8 mouse cellular contexts compared by ENCODE assay signal in the genomic region with DNA sequence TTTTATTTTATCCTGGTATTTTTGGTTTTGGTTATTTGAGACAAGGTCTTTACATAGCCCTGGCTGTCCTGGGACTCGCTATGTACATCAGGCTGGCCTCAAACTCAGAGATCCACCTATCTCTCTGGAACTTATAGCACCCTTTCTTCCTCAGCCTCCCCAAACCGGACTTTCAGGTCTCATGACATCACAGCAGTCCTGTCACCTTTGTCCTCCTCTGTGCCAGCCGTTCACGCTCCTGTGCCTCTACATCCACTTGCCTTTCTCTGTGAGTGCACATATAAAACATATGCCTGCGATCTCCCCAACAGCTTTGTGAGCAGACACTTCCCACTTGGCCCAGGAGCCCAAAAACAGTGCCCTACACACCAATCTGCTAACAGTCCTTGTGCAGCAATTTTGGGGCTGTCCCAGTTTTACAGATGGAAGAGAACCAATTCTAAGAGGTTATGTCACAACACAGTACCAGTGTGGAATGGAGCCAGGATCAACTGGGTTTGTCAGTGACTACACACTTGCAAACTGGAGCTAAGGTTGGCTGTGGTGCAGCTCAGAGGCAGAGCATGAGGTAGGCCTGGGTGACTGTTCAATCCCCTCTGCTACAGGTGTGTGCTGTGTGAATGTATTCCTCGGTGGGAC. TPM values are rescaled to one million over a fixed set of nuclear protein-coding genes. Genes with fewer than 3 reads are reported as not detected.
DNase-seq lines count a peak whose midpoint lies in the region; ATAC-seq and TF ChIP-seq lines count a peak whose summit lies in the region.

No protein-coding gene starts in this region.

- WGBS in kidney, adult 2 months = 37% methylated on average over 6 of the region's 6 CpGs
- WGBS in hindbrain, embryonic 15.5 days = 82% methylated on average over 6 of the region's 6 CpGs
- WGBS in lung, embryonic 14.5 days = 57% methylated on average over 6 of the region's 6 CpGs

- no peak overlapping the region for H3K4me3 ChIP-seq in kidney, adult 2 months (ENCODE audit: insufficient read depth, low read depth, low read length)
- H3K4me3 ChIP-seq in hindbrain, embryonic 15.5 days = no peak overlapping the region
- no peak overlapping the region for H3K4me3 ChIP-seq in lung, embryonic 14.5 days (ENCODE audit: low read depth, low read length)

- H3K9me3 ChIP-seq in hindbrain, embryonic 15.5 days = no peaks in the 10 kb centered on the region
- H3K9me3 ChIP-seq in lung, embryonic 14.5 days (ENCODE audit: low read depth, low read length) = no peaks in the 10 kb centered on the region

- no peak overlapping the region for H3K4me2 ChIP-seq in hindbrain, embryonic 15.5 days
- peak overlapping the region; percentile 38; the same call in 1 of the 2 replicates for H3K4me2 ChIP-seq in lung, embryonic 14.5 days

- H3K27me3 ChIP-seq in kidney, adult 2 months (replicated peaks; ENCODE audit: control insufficient read depth, insufficient read depth, low read length) = no peaks in the 10 kb centered on the region
- H3K27me3 ChIP-seq in hindbrain, embryonic 15.5 days = no peaks in the 10 kb centered on the region
- no peaks in the 10 kb centered on the region for H3K27me3 ChIP-seq in lung, embryonic 14.5 days (ENCODE audit: insufficient read depth, low read length)

- TF ChIP-seq POLR2A in kidney, adult 2 months (IDR thresholded peaks at IDR 0.05; ENCODE audit: low read depth, low read length) = no peak

- peak overlapping the region; percentile 55 for H3K27ac ChIP-seq in kidney, adult 2 months (ENCODE audit: insufficient read depth, low read depth, low read length)
- peak overlapping the region; percentile 36; the same call in 1 of the 2 replicates for H3K27ac ChIP-seq in hindbrain, embryonic 15.5 days (replicated peaks)
- H3K27ac ChIP-seq in lung, embryonic 14.5 days (ENCODE audit: low read depth) = peak overlapping the region; percentile 97

- no peaks in the 10 kb centered on the region for H3K36me3 ChIP-seq in kidney, adult 2 months (ENCODE audit: control insufficient read depth, insufficient read depth, low read length)
- no peaks in the 10 kb centered on the region for H3K36me3 ChIP-seq in hindbrain, embryonic 15.5 days
- H3K36me3 ChIP-seq in lung, embryonic 14.5 days (ENCODE audit: insufficient read depth) = peaks cover 17% of the 10 kb centered on the region

- H3K4me1 ChIP-seq in kidney, adult 2 months (ENCODE audit: control insufficient read depth, insufficient read depth, low read length) = peaks cover 52% of the 10 kb centered on the region
- peaks cover 48% of the 10 kb centered on the region for H3K4me1 ChIP-seq in hindbrain, embryonic 15.5 days (replicated peaks)
- peaks cover 36% of the 10 kb centered on the region for H3K4me1 ChIP-seq in lung, embryonic 14.5 days (ENCODE audit: insufficient read depth)

- TF ChIP-seq CTCF in kidney, adult 2 months (conservative IDR thresholded peaks at IDR 0.05; ENCODE audit: insufficient read depth, insufficient read length, low read depth, low read length) = no peak
- no peak for TF ChIP-seq CTCF in lung, embryonic 14.5 days (IDR thresholded peaks at IDR 0.05; ENCODE audit: low read depth)

- peak; percentile 10; the same call in 1 of the 2 replicates for ATAC-seq in hindbrain, embryonic 15.5 days (ENCODE audit: low FRiP score, low read depth)
- peak; percentile 24; the same call in 1 of the 2 replicates for ATAC-seq in lung, embryonic 14.5 days (ENCODE audit: insufficient read depth)

- H3K9ac ChIP-seq in hindbrain, embryonic 15.5 days = no peak overlapping the region
- peak overlapping the region; percentile 14 for H3K9ac ChIP-seq in lung, embryonic 14.5 days

- peak; percentile 70 for DNase-seq in kidney, adult 2 months
- DNase-seq in kidney, postnatal 14 days = no peak
- peak; percentile 80 for DNase-seq in cerebellum, adult 9-10 months
- DNase-seq in lung, embryonic 14.5 days = no peak
- no peak for DNase-seq in spleen, postnatal 4 days (ENCODE audit: low spot score in 2 of 2)
- DNase-seq in thymus, postnatal 14 days = no peak
- DNase-seq in spleen, postnatal 14 days (ENCODE audit: low spot score in 2 of 2) = no peak

RNA-seq across cellular contexts. Expression of gene Szrd1, which starts 8.8 kb away (rescaled TPM):
- polyA plus RNA-seq in kidney, adult 2 months (2012; rRNA removed) = 59.3 and 60.3 TPM in 2 replicates
- 24.9 TPM in 2 replicates for polyA plus RNA-seq in hindbrain, embryonic 15.5 days (2015; fragmentation: Nextera tagmentation; extraction: Ambion mirVana)
- 29.8 and 32.5 TPM in 2 replicates for polyA plus RNA-seq in lung, embryonic 14.5 days (2014; fragmentation: Nextera tagmentation; extraction: Ambion mirVana)

RNA-seq across cellular contexts. Expression of gene Fbxo42, which starts 16.9 kb away (rescaled TPM):
- polyA plus RNA-seq in kidney, adult 2 months (2012; rRNA removed) = 11.7 and 13.0 TPM in 2 replicates
- 23.7 and 25.2 TPM in 2 replicates for polyA plus RNA-seq in hindbrain, embryonic 15.5 days (2015; fragmentation: Nextera tagmentation; extraction: Ambion mirVana)
- 28.1 and 28.6 TPM in 2 replicates for polyA plus RNA-seq in lung, embryonic 14.5 days (2014; fragmentation: Nextera tagmentation; extraction: Ambion mirVana)

RNA-seq across cellular contexts. Expression of gene Spata21, which starts 42.7 kb away (rescaled TPM):
- polyA plus RNA-seq in kidney, adult 2 months (2012; rRNA removed) = 0.03 and 0.26 TPM in 2 replicates
- 0.43 and 0.71 TPM in 2 replicates for polyA plus RNA-seq in hindbrain, embryonic 15.5 days (2015; fragmentation: Nextera tagmentation; extraction: Ambion mirVana)
- polyA plus RNA-seq in lung, embryonic 14.5 days (2014; fragmentation: Nextera tagmentation; extraction: Ambion mirVana) = 0.20 and 0.34 TPM in 2 replicates

RNA-seq across cellular contexts. Expression of gene Necap2, which starts 52.7 kb away (rescaled TPM):
- 60.3 and 64.9 TPM in 2 replicates for polyA plus RNA-seq in kidney, adult 2 months (2012; rRNA removed)
- 50.6 and 56.2 TPM in 2 replicates for polyA plus RNA-seq in hindbrain, embryonic 15.5 days (2015; fragmentation: Nextera tagmentation; extraction: Ambion mirVana)
- 88.9 and 93.6 TPM in 2 replicates for polyA plus RNA-seq in lung, embryonic 14.5 days (2014; fragmentation: Nextera tagmentation; extraction: Ambion mirVana)

Comparison
In these comparisons a context has a peak if more than half of its experiments do, and no peak if none do; other contexts are left out.
1. DNase-seq: peak in kidney, adult 2 months (single experiment) and cerebellum, adult 9-10 months (single experiment); none in kidney, postnatal 14 days (single experiment), lung, embryonic 14.5 days (single experiment), spleen, postnatal 4 days (0 of 2), thymus, postnatal 14 days (single experiment) and spleen, postnatal 14 days (0 of 2).
2. H3K27ac ChIP-seq: peak in every context shown above with its lines; median percentile 97 in lung, embryonic 14.5 days; 55 in kidney, adult 2 months; 36 in hindbrain, embryonic 15.5 days.